Mouse (Mus musculus) CH12.LX (cell line): ENCODE data around the gene Pla2g4e. TPM values are rescaled to one million over a fixed set of nuclear protein-coding genes. Genes with fewer than 3 reads are reported as not detected.

Experiments
- DNase-seq: peaks from one replicate; pipeline ENCODE4 v3.0.0-alpha.2; 2013; ENCODE audit errors: extremely low read depth
- H3K27ac ChIP-seq: 2 replicates; pipeline ENCODE4 v1.5.1; 2012; ENCODE audit warnings: low read depth, mild to moderate bottlenecking, control low read depth, moderate library complexity; ENCODE audit not compliant: insufficient read depth
- H3K27me3 ChIP-seq: replicated peaks from 2 replicates; pipeline ENCODE3; 2012; ENCODE audit warnings: inconsistent platforms
- H3K36me3 ChIP-seq, 2 experiments: replicated peaks in 1 of 2; 2 replicates each; pipeline versions ENCODE3 to v1.6.1; 2012; ENCODE audit warnings: inconsistent platforms in 1 of 2, low read length in 1 of 2, mild to moderate bottlenecking in 1 of 2, mixed read lengths in 1 of 2, moderate library complexity in 1 of 2; ENCODE audit not compliant: control insufficient read depth in 1 of 2, insufficient read depth in 1 of 2
- H3K4me1 ChIP-seq, 2 experiments: 2 replicates each; pipeline ENCODE4 v1.6.1; 2012; ENCODE audit warnings: inconsistent platforms in 1 of 2, moderate library complexity in 1 of 2; ENCODE audit not compliant: insufficient read depth in 2 of 2, control insufficient read depth in 1 of 2
- H3K4me2 ChIP-seq: 2 replicates; pipeline ENCODE4 v1.6.1; 2012; ENCODE audit warnings: low read depth, mild to moderate bottlenecking, control low read depth; ENCODE audit not compliant: poor library complexity, insufficient read depth, severe bottlenecking
- H3K4me3 ChIP-seq, 3 experiments: fragments of 150-350 bp in 1 of 3; sonication (generic) in 1 of 3; replicated peaks in 1 of 3; 2 replicates each; pipeline versions ENCODE3 to v1.5.1; 2011 to 2012; ENCODE audit warnings: low read depth in 2 of 3, low read length in 2 of 3, mild to moderate bottlenecking in 2 of 3, moderate library complexity in 2 of 3, control low read depth in 1 of 3, improper control_type of control experiment in 1 of 3, inconsistent platforms in 1 of 3, mixed read lengths in 1 of 3; ENCODE audit not compliant: poor library complexity in 1 of 3
- H3K79me2 ChIP-seq: replicated peaks from 2 replicates; pipeline ENCODE4 v1.6.1; 2012; ENCODE audit warnings: mild to moderate bottlenecking, moderate library complexity; ENCODE audit not compliant: control insufficient read depth, poor library complexity, insufficient read depth, severe bottlenecking; ENCODE audit errors: extremely low read depth
- H3K9ac ChIP-seq: 2 replicates; pipeline ENCODE4 v1.6.1; 2012; ENCODE audit warnings: low read depth, mild to moderate bottlenecking, control low read depth, moderate library complexity; ENCODE audit not compliant: insufficient read depth
- H3K9me3 ChIP-seq: replicated peaks from 2 replicates; pipeline ENCODE3; 2012; ENCODE audit warnings: low read length, inconsistent platforms, mixed read lengths
- BHLHE40 ChIP-seq: IDR thresholded peaks from 2 replicates; pipeline ENCODE4 v1.6.1; 2011; ENCODE audit warnings: mild to moderate bottlenecking, low read depth, low read length, improper control_type of control experiment
- CHD2 ChIP-seq: IDR thresholded peaks from 2 replicates; pipeline ENCODE4 v1.6.1; 2011; ENCODE audit warnings: low read length, improper control_type of control experiment
- CTCF ChIP-seq, 2 experiments: IDR thresholded peaks in 1 of 2; conservative IDR thresholded peaks in 1 of 2; 2 replicates each; pipeline ENCODE4 v1.5.1; 2011 to 2012; ENCODE audit warnings: low read depth in 2 of 2, low read length in 2 of 2, improper control_type of control experiment in 1 of 2, inconsistent platforms in 1 of 2, mild to moderate bottlenecking in 1 of 2, moderate library complexity in 1 of 2
- E2F4 ChIP-seq: IDR thresholded peaks from 2 replicates; pipeline ENCODE4 v1.6.1; 2011; ENCODE audit warnings: low read depth, low read length, improper control_type of control experiment; ENCODE audit not compliant: insufficient replicate concordance
- ELF1 ChIP-seq: IDR thresholded peaks from 2 replicates; pipeline ENCODE4 v1.6.1; 2014; ENCODE audit warnings: low read depth, mild to moderate bottlenecking, inconsistent platforms, low read length, improper control_type of control experiment
- EP300 ChIP-seq: IDR thresholded peaks from 2 replicates; pipeline ENCODE4 v1.6.1; 2011; ENCODE audit warnings: low read length, improper control_type of control experiment
- ETS1 ChIP-seq: conservative IDR thresholded peaks from 2 replicates; pipeline ENCODE4 v1.6.1; 2012; ENCODE audit warnings: low read depth, mild to moderate bottlenecking, inconsistent platforms, low read length, improper control_type of control experiment, moderate library complexity
- HCFC1 ChIP-seq: IDR thresholded peaks from 2 replicates; pipeline ENCODE4 v1.6.1; 2012; ENCODE audit warnings: low read depth, mild to moderate bottlenecking, inconsistent platforms, low read length, improper control_type of control experiment
- IRF4 ChIP-seq: IDR thresholded peaks from 2 replicates; pipeline ENCODE4 v1.6.1; 2014; ENCODE audit warnings: low read depth, mild to moderate bottlenecking, inconsistent platforms, low read length, improper control_type of control experiment
- JUN ChIP-seq: IDR thresholded peaks from 2 replicates; pipeline ENCODE4 v1.6.1; 2011; ENCODE audit warnings: low read depth, mild to moderate bottlenecking, low read length, improper control_type of control experiment, moderate library complexity; ENCODE audit not compliant: insufficient read depth
- MAFK ChIP-seq: IDR thresholded peaks from 2 replicates; pipeline ENCODE4 v1.6.1; 2011; ENCODE audit warnings: low read length, improper control_type of control experiment; ENCODE audit not compliant: insufficient replicate concordance
- MAX ChIP-seq: IDR thresholded peaks from 2 replicates; pipeline ENCODE4 v1.6.1; 2011; ENCODE audit warnings: low read length, improper control_type of control experiment
- MAZ ChIP-seq: IDR thresholded peaks from 2 replicates; pipeline ENCODE4 v1.6.1; 2012; ENCODE audit warnings: low read depth, mild to moderate bottlenecking, inconsistent platforms, low read length, improper control_type of control experiment, moderate library complexity
- MXI1 ChIP-seq: IDR thresholded peaks from 2 replicates; pipeline ENCODE4 v1.6.1; 2011; ENCODE audit warnings: mild to moderate bottlenecking, low read depth, low read length, improper control_type of control experiment
- NELFE ChIP-seq: IDR thresholded peaks from 2 replicates; pipeline ENCODE4 v1.6.1; 2011; ENCODE audit warnings: low read depth, low read length, improper control_type of control experiment
- NRF1 ChIP-seq: IDR thresholded peaks from 2 replicates; pipeline ENCODE4 v1.6.1; 2014; ENCODE audit warnings: low read depth, mild to moderate bottlenecking, inconsistent platforms, low read length, improper control_type of control experiment, moderate library complexity
- PAX5 ChIP-seq: IDR thresholded peaks from 2 replicates; pipeline ENCODE4 v1.6.1; 2012; ENCODE audit warnings: low read length, inconsistent platforms, mixed read lengths
- POLR2A ChIP-seq: IDR thresholded peaks from 2 replicates; pipeline ENCODE4 v1.6.1; 2011; ENCODE audit warnings: low read depth, mild to moderate bottlenecking, improper control_type of control experiment, low read length
- POLR2AphosphoS2 ChIP-seq: IDR thresholded peaks from 2 replicates; pipeline ENCODE4 v1.6.1; 2011; ENCODE audit warnings: low read depth, low read length, improper control_type of control experiment
- SIN3A ChIP-seq: IDR thresholded peaks from 2 replicates; pipeline ENCODE4 v1.6.1; 2012; ENCODE audit warnings: low read length, improper control_type of control experiment, inconsistent platforms
- TBP ChIP-seq: conservative IDR thresholded peaks from 2 replicates; pipeline ENCODE4 v1.6.1; 2011; ENCODE audit warnings: low read depth, low read length, improper control_type of control experiment
- TCF12 ChIP-seq: IDR thresholded peaks from 2 replicates; pipeline ENCODE4 v1.6.1; 2014; ENCODE audit warnings: low read depth, mild to moderate bottlenecking, inconsistent platforms, low read length, improper control_type of control experiment
- UBTF ChIP-seq: IDR thresholded peaks from 2 replicates; pipeline ENCODE4 v1.6.1; 2012; ENCODE audit warnings: low read depth, mild to moderate bottlenecking, inconsistent platforms, low read length, improper control_type of control experiment, moderate library complexity
- ZC3H11A ChIP-seq: IDR thresholded peaks from 2 replicates; pipeline ENCODE4 v1.6.1; 2012; ENCODE audit warnings: low read depth, mild to moderate bottlenecking, inconsistent platforms, low read length, improper control_type of control experiment
- ZMIZ1 ChIP-seq: IDR thresholded peaks from 2 replicates; pipeline ENCODE4 v1.6.1; 2012; ENCODE audit warnings: low read depth, mild to moderate bottlenecking, inconsistent platforms, low read length, improper control_type of control experiment
- ZNF384 ChIP-seq: IDR thresholded peaks from 2 replicates; pipeline ENCODE4 v1.6.1; 2012; ENCODE audit warnings: low read depth, low read length, improper control_type of control experiment, inconsistent platforms
- dilution Hi-C: fragments of 300-500 bp; cut with MboI; formaldehyde crosslinking; loops from 2 replicates; pipeline ENCODE4 v1.14.3; 2020; ENCODE audit warnings: low sequenced_read_pairs; ENCODE audit not compliant: extremely low pct_unique_long_range_greater_than_20kb, extremely low pct_ligation_motif_present
- in situ Hi-C: fragments of 300-500 bp; cut with MboI; formaldehyde crosslinking; loops from 3 replicates; pipeline ENCODE4 v1.14.3; 2019; ENCODE audit warnings: low sequenced_read_pairs, low pct_ligation_motif_present, low pct_unique_long_range_greater_than_20kb, mixed read lengths
- polyA plus RNA-seq: library from polyadenylated mRNA; unstranded; fragments of >175 nt; gene quantifications from 2 replicates; pipeline ENCODE4 v1.2.1, GENCODE M21; 2012; ENCODE audit warnings: low read depth; ENCODE audit not compliant: insufficient read length
- total RNA-seq, 2 experiments: library from RNA; depleted of rRNA; stranded (reverse); fragments of 300-350 nt in 1 of 2; fragments of >200 nt in 1 of 2; gene quantifications; 2 replicates each; pipeline ENCODE4 v1.2.3; 2012 to 2014

Pla2g4e gene
- total and polyA plus RNA-seq, 3 experiments, result not detected

DNA sequence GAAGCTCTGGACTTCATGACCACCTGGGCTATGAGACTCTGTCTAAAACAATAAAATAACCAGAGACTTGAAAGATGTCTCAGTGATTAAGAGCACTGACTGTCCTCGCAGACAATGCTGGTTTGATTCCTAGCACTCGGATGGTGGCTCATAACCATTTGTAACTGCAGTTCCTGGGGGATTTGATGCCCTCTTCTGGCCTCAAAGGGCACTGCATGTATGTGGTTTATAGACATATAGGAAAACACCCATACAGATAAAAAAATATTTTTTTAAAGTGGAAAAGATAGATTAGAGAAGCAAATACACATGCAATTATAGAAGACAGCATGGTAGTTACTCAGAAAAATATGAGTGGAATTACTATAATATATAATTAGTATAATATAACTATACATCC, 87.5 kb downstream of the Pla2g4e start:
- Histone ChIP-seq H3K4me3 (no peak overlapping the region), H3K27ac (no peak overlapping the region), H3K4me1 (peaks cover 3 to 36% of the 10 kb centered on the region in 2 experiments), H3K36me3 (no peaks in the 10 kb centered on the region), H3K79me2 (no peaks in the 10 kb centered on the region), H3K4me2 (no peak overlapping the region), H3K9me3 (peaks cover 3% of the 10 kb centered on the region), H3K9ac (no peak overlapping the region), H3K27me3 (no peaks in the 10 kb centered on the region)
- no peak for DNase-seq
- in situ Hi-C loops, result no loop called here
- TF ChIP-seq ELF1 (no peak), CTCF (conservative IDR thresholded peaks at IDR 0.05 in 1 of 2, IDR thresholded peaks at IDR 0.05 in 1 of 2; ENCODE audit: low read depth in 2 of 2, low read length in 2 of 2) (peak in 1 of 2 experiments; percentile 33; a peak in 2 of 4 replicates)
- dilution Hi-C loops, result no loop called here

DNA sequence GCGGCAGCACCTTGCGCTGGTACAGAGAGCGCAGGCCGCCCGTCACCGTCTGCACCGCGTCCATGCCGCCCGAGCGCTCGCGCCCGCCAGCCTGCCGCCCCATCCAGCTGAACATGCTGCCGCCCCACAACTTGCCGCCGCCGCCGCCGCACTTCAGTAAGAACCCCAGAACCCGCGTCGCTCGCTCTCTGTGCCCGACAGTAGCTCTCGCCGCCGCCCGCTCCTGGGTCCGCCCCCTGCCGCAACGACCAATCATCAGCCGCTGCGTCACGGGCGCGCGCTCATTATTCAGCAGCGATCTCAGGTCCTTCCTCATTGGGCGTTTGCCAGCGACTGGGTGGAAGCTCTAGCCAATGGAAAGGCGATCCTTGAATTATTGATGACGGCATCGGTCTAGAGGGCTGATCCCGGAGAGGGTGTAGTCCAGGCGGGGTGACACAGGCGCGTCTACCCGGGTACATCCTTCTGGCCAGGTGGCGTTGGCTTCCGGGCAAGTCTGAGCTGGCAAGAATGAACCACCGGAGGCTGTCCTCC, 90.7 kb downstream of the Pla2g4e start, which contains the start of gene Ehd4:
Gene Ehd4, minus strand, starts transcription at position 246 of the 534 bp plus-strand sequence.
- H3K79me2 ChIP-seq, result no peaks in the 10 kb centered on the region
- no peaks in the 10 kb centered on the region for H3K27me3 ChIP-seq
- H3K9me3 ChIP-seq, result peaks cover 3% of the 10 kb centered on the region
- H3K4me3 ChIP-seq, result peak within 1 kb of the TSS; percentile 78 to 87 (median 79)
- DNase-seq, result peak; percentile 98
- in situ Hi-C loops, result no loop called here
- no peak within 1 kb of the TSS for H3K27ac ChIP-seq
- dilution Hi-C loops, result no loop called here
- H3K36me3 ChIP-seq, result peaks cover 0 to 12% of the 10 kb centered on the region in 2 experiments
- TF ChIP-seq BHLHE40, result no peak
- peak; percentile 69 for TF ChIP-seq ELF1
- peak; percentile 27; the same call in 1 of the 2 replicates for TF ChIP-seq MAX
- TF ChIP-seq ZMIZ1, result peak; percentile 58
- TF ChIP-seq CHD2, result peak; percentile 70; the same call in 1 of the 2 replicates
- no peak for TF ChIP-seq EP300
- TF ChIP-seq NRF1, result peak; percentile 40; the same call in 1 of the 2 replicates
- TF ChIP-seq UBTF, result peak; percentile 25; the same call in 1 of the 2 replicates
- no peak for TF ChIP-seq ZC3H11A
- TF ChIP-seq MAZ, result 0 out of 2 replicates have a peak, but pooled peaks have one; percentile 33
- no peak for TF ChIP-seq PAX5
- TF ChIP-seq SIN3A, result peak; percentile 84; the same call in 1 of the 2 replicates
- peak; percentile 77 for TF ChIP-seq MXI1
- TF ChIP-seq ETS1, result peak; percentile 48; the same call in 1 of the 2 replicates
- TF ChIP-seq E2F4, result peak; percentile 81; the same call in 1 of the 2 replicates
- TF ChIP-seq TBP, result peak; percentile 68; the same call in 1 of the 2 replicates
- TF ChIP-seq POLR2AphosphoS2, result no peak
- peak; percentile 47 for TF ChIP-seq HCFC1
- TF ChIP-seq TCF12, result peak; percentile 33; the same call in 1 of the 2 replicates
- TF ChIP-seq JUN, result peak; percentile 18; the same call in 1 of the 2 replicates
- TF ChIP-seq CTCF (conservative IDR thresholded peaks at IDR 0.05 in 1 of 2, IDR thresholded peaks at IDR 0.05 in 1 of 2; ENCODE audit: low read depth in 2 of 2, low read length in 2 of 2), result no peak
- peak; percentile 73; the same call in 1 of the 2 replicates for TF ChIP-seq NELFE
- peak; percentile 31; the same call in 1 of the 2 replicates for TF ChIP-seq IRF4
- no peak for TF ChIP-seq MAFK
- no peak for TF ChIP-seq ZNF384
- peak; percentile 87 for TF ChIP-seq POLR2A
- peak within 1 kb of the TSS; percentile 64 for H3K4me2 ChIP-seq
- peak within 1 kb of the TSS; percentile 50 for H3K9ac ChIP-seq
- H3K4me1 ChIP-seq, result peaks cover 3 to 51% of the 10 kb centered on the region in 2 experiments
